ENCODE assay signal across 10 mouse cellular contexts in the genomic region with DNA sequence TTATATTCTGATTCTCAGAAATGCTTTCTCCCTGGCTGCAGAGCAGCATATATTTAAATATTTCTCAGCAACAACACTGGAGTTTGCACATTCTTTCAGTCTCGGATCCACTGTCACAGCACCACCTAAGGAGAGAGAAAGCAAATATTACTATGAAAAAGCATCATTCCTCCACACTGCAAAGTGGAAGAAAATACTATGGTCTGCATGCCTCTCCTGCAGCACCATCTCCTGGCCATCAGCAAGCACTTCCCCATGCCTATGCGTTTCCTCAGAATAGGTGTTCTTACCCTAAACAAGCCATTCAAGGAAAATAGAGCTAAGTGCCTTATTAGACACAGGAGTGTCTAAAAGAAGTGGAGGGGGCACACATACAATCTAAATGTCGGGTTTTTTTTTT.
A peak's percentile ranks its signal among the peaks of the same experiment; 100 is the strongest.
DNase-seq lines count a peak whose midpoint lies in the region; ATAC-seq and TF ChIP-seq lines count a peak whose summit lies in the region.
"Had no signal": no experiment of that assay in that cellular context is flagged by ENCODE, and none has a peak within 500 bp of the region (broad histone marks: within the 10 kb centered on the region; RNA-seq: fewer than 3 reads in every experiment).

No protein-coding gene starts in this region.

- no peak overlapping the region for H3K4me2 ChIP-seq in liver, postnatal 0 days (ENCODE audit: low read depth, low read length)
- H3K4me2 ChIP-seq: embryonic facial prominence, embryonic 15.5 days; lung, embryonic 15.5 days had no signal

- H3K27me3 ChIP-seq in liver, postnatal 0 days (ENCODE audit: insufficient read depth, low read length), result no peaks in the 10 kb centered on the region
- H3K27me3 ChIP-seq: embryonic facial prominence, embryonic 15.5 days; lung, embryonic 15.5 days had no signal

- DNase-seq in liver, postnatal 0 days, result no peak
- no peak for DNase-seq in liver
- DNase-seq in brain, embryonic 14.5 days (ENCODE audit: low read depth), result peak; percentile 82
- peak; percentile 4 for DNase-seq in forelimb bud, embryonic 11.5 days (ENCODE audit: low read depth, low spot score)
- DNase-seq in left cerebral cortex, postnatal 14 days (ENCODE audit: low spot score in 2 of 2), result peak; percentile 53 to 62
- no peak for DNase-seq in ovary, adult 18-20 months (ENCODE audit: low spot score)
- no peak for DNase-seq in heart, postnatal 10 days
- no peak for DNase-seq in urinary bladder, adult 18-20 months (ENCODE audit: low spot score in 2 of 2)

- no peak for TF ChIP-seq EP300 in liver, postnatal 0 days (IDR thresholded peaks at IDR 0.05; ENCODE audit: low read depth)

- 38% methylated on average over 3 of the region's 3 CpGs for WGBS in liver, postnatal 0 days (ENCODE audit: insufficient replicate concordance)

- H3K9me3 ChIP-seq in liver, postnatal 0 days (ENCODE audit: low read length), result no peaks in the 10 kb centered on the region
- H3K9me3 ChIP-seq: embryonic facial prominence, embryonic 15.5 days; lung, embryonic 15.5 days had no signal

- ATAC-seq in liver, postnatal 0 days, result no peak

- no peaks in the 10 kb centered on the region for H3K4me1 ChIP-seq in liver, postnatal 0 days (ENCODE audit: insufficient read depth)
- H3K4me1 ChIP-seq: embryonic facial prominence, embryonic 15.5 days; lung, embryonic 15.5 days had no signal

- TF ChIP-seq POLR2A in brain, embryonic 14.5 days (IDR thresholded peaks at IDR 0.05; ENCODE audit: borderline replicate concordance, extremely low read depth, insufficient read depth, insufficient read length, poor library complexity, severe bottlenecking), result no peak

- no peak overlapping the region for H3K27ac ChIP-seq in liver, postnatal 0 days (ENCODE audit: low read depth)
- H3K27ac ChIP-seq: embryonic facial prominence, embryonic 15.5 days; lung, embryonic 15.5 days had no signal

- no peaks in the 10 kb centered on the region for H3K36me3 ChIP-seq in liver, postnatal 0 days (replicated peaks; ENCODE audit: insufficient read depth, low read length)
- H3K36me3 ChIP-seq: embryonic facial prominence, embryonic 15.5 days; lung, embryonic 15.5 days had no signal

- H3K4me3 ChIP-seq in liver, postnatal 0 days (ENCODE audit: low read depth, low read length), result no peak overlapping the region
- H3K4me3 ChIP-seq: embryonic facial prominence, embryonic 15.5 days; lung, embryonic 15.5 days had no signal

- intact Hi-C loops in left cerebral cortex, postnatal 14 days (cut with DNase I), result loop anchor here (5.0 kb wide), 2 partner anchors 941 to 1016 kb away; no protein-coding TSS in a partner anchor
- intact Hi-C loops in heart, postnatal 10 days (cut with DNase I), result loop anchor here (5.0 to 10.0 kb wide), 2 partner anchors 124 to 789 kb away; no protein-coding TSS in a partner anchor

- no peak overlapping the region for H3K9ac ChIP-seq in liver, postnatal 0 days (replicated peaks)
- H3K9ac ChIP-seq: embryonic facial prominence, embryonic 15.5 days; lung, embryonic 15.5 days had no signal

- peak; percentile 41 for TF ChIP-seq CTCF in liver, postnatal 0 days (IDR thresholded peaks at IDR 0.05; ENCODE audit: low read depth)
- peak; percentile 74; the same call in 1 of the 2 replicates for TF ChIP-seq CTCF in brain, embryonic 14.5 days (IDR thresholded peaks at IDR 0.05; ENCODE audit: borderline replicate concordance, extremely low read depth, insufficient read depth, insufficient read length)

Comparison
In these comparisons a context has a peak if more than half of its experiments do, and no peak if none do; other contexts are left out.
1. DNase-seq: peak in brain, embryonic 14.5 days (single experiment), forelimb bud, embryonic 11.5 days (single experiment) and left cerebral cortex, postnatal 14 days (2 of 2); none in liver, postnatal 0 days (single experiment), liver (single experiment), ovary, adult 18-20 months (single experiment), heart, postnatal 10 days (0 of 2) and urinary bladder, adult 18-20 months (0 of 2).